Mouse (Mus musculus) liver, adult 2 months (tissue): ENCODE results near the gene Rnf181.

Experiments
- CTCF ChIP-seq: fragments of 200-500 bp; IDR thresholded peaks from 2 replicates; pipeline ENCODE4 v1.5.1; 2011; ENCODE audit warnings: low read depth, low read length, control low read depth
- POLR2A ChIP-seq: fragments of 200-500 bp; IDR thresholded peaks from 2 replicates; pipeline ENCODE4 v1.6.1; 2011; ENCODE audit warnings: low read length, control low read depth; ENCODE audit not compliant: insufficient read depth; ENCODE audit errors: extremely low read depth

DNA sequence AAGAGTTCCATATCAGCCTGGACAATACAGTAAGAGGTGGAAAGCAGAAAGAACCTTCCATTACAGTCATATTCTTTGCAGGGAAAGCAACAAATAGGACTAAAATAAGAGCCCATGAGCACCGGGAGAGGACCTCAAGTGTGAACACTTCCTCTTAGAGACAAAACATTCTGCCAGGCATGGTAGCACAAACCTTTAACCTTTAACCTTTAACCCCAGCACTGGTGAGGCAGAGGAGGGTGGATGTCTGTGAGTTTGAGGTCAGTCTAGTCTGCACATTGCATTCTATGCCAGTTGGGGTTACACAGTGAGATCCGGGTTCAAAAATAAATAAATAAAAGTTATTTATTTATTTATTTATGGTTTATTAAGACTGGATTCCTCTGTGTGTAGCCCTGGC lies 26.3 kb downstream of the Rnf181 start:
- TF ChIP-seq CTCF = no peak
- TF ChIP-seq POLR2A = no peak
